8 mouse cellular contexts compared by ENCODE assay signal in the genomic region with DNA sequence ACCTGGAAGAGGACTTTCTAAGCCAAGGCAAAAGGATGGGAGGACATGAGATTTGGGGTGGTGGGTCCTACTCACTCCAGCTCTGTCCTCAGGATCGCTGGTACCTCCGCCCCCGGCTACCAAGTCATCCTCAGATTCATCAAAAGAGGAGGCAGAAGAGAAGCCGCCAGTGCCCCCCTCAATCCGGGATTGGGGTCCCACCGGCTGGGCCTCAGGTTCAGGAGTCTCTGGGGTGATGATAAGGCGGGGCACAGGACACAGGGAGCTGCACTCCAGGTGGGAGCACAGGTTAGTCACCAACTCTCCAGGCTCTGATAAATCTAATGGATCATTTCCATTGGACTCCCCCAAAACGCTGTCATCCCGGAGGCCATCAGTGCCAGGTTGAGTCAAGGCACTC. TPM values are rescaled to one million over a fixed set of nuclear protein-coding genes. Genes with fewer than 3 reads are reported as not detected.
DNase-seq lines count a peak whose midpoint lies in the region; ATAC-seq and TF ChIP-seq lines count a peak whose summit lies in the region.

No protein-coding gene starts in this region.

- H3K27me3 ChIP-seq in lung, embryonic 15.5 days = no peaks in the 10 kb centered on the region
- H3K27me3 ChIP-seq in limb, embryonic 10.5 days (ENCODE audit: low read depth, poor library complexity, severe bottlenecking) = no peaks in the 10 kb centered on the region

- DNase-seq in adrenal gland, adult 8-10 months = peak; percentile 24
- no peak for DNase-seq in adrenal gland, adult 2 months
- no peak for DNase-seq in lung, postnatal 36 days
- DNase-seq in limb, embryonic 10.5 days (ENCODE audit: low spot score) = no peak
- no peak for DNase-seq in layer of hippocampus, adult 9-11 months
- no peak for DNase-seq in adrenal gland, adult 18-20 months (ENCODE audit: low spot score in 2 of 2)

- H3K4me1 ChIP-seq in lung, embryonic 15.5 days = peaks cover 52% of the 10 kb centered on the region
- H3K4me1 ChIP-seq in limb, embryonic 10.5 days = peaks cover 41% of the 10 kb centered on the region
- H3K4me1 ChIP-seq in olfactory bulb, adult 2 months (ENCODE audit: control insufficient read depth, insufficient read depth, low read length) = peaks cover 39% of the 10 kb centered on the region

- peak overlapping the region; percentile 80 for H3K4me3 ChIP-seq in lung, embryonic 15.5 days
- H3K4me3 ChIP-seq in limb, embryonic 10.5 days = peak overlapping the region; percentile 88
- H3K4me3 ChIP-seq in olfactory bulb, adult 2 months (ENCODE audit: insufficient read depth, low read depth, low read length) = peak overlapping the region; percentile 91

- 19% methylated on average over 9 of the region's 9 CpGs for WGBS in lung, embryonic 15.5 days
- 35% methylated on average over 9 of the region's 9 CpGs for WGBS in limb, embryonic 10.5 days
- 21% methylated on average over 9 of the region's 9 CpGs for WGBS in olfactory bulb, adult 2 months

- H3K9ac ChIP-seq in lung, embryonic 15.5 days = peak overlapping the region; percentile 74

- H3K27ac ChIP-seq in lung, embryonic 15.5 days = no peak overlapping the region
- 0 out of 2 replicates have a peak overlapping the region, but pooled peaks have one; percentile 14 for H3K27ac ChIP-seq in limb, embryonic 10.5 days
- H3K27ac ChIP-seq in olfactory bulb, adult 2 months (ENCODE audit: insufficient read depth, low read depth, low read length) = no peak overlapping the region

- H3K36me3 ChIP-seq in lung, embryonic 15.5 days = no peaks in the 10 kb centered on the region
- peaks cover 11% of the 10 kb centered on the region for H3K36me3 ChIP-seq in limb, embryonic 10.5 days

- no peak for TF ChIP-seq CTCF in olfactory bulb, adult 2 months (IDR thresholded peaks at IDR 0.05; ENCODE audit: insufficient read depth, low read depth, low read length)

- H3K4me2 ChIP-seq in lung, embryonic 15.5 days = peak overlapping the region; percentile 83

- TF ChIP-seq POLR2A in olfactory bulb, adult 2 months (IDR thresholded peaks at IDR 0.05; ENCODE audit: insufficient read depth, low read depth, low read length) = no peak

- H3K9me3 ChIP-seq in lung, embryonic 15.5 days = no peaks in the 10 kb centered on the region
- H3K9me3 ChIP-seq in limb, embryonic 10.5 days (replicated peaks) = no peaks in the 10 kb centered on the region

- ATAC-seq in lung, embryonic 15.5 days (ENCODE audit: borderline replicate concordance, extremely low read depth, low FRiP score, low TSS enrichment) = no peak

RNA-seq across cellular contexts. Expression of gene Itpkc, which starts 1.2 kb away (rescaled TPM):
- total RNA-seq in adrenal gland, adult 8-10 months (2022) = 10 to 100 TPM; 15.5 to 17.2 (median 16.2) TPM
- total RNA-seq in adrenal gland, adult 2 months (2021) = 10 to 100 TPM; 12.7 to 15.5 TPM
- polyA plus RNA-seq in adrenal gland, adult 2 months (2012; rRNA removed) = 10.1 and 10.6 TPM in 2 replicates
- 5.1 and 5.4 TPM in 2 replicates for polyA plus RNA-seq in lung, embryonic 15.5 days (2015; fragmentation: Nextera tagmentation; extraction: Ambion mirVana)
- polyA plus RNA-seq in limb, embryonic 10.5 days (2016; fragmentation: Nextera tagmentation; extraction: Ambion mirVana) = 7.2 and 7.9 TPM in 2 replicates
- polyA plus RNA-seq in olfactory bulb, adult 2 months (2012; ENCODE audit: insufficient read depth, insufficient read length, low replicate concordance, missing spikeins) = not detected in 2 replicates
- 10 to 100 TPM; 14.5 to 17.9 TPM for total RNA-seq in adrenal gland, adult 18-20 months (2021)

RNA-seq across cellular contexts. Expression of gene Coq8b, which starts 5.5 kb away (rescaled TPM):
- total RNA-seq in adrenal gland, adult 8-10 months (2022) = 10 to 100 TPM; 42.5 to 85.7 (median 61.0) TPM
- 10 to 100 TPM; 49.7 to 64.4 TPM for total RNA-seq in adrenal gland, adult 2 months (2021)
- 175 and 219 TPM in 2 replicates for polyA plus RNA-seq in adrenal gland, adult 2 months (2012; rRNA removed)
- polyA plus RNA-seq in lung, embryonic 15.5 days (2015; fragmentation: Nextera tagmentation; extraction: Ambion mirVana) = 20.3 and 20.4 TPM in 2 replicates
- polyA plus RNA-seq in limb, embryonic 10.5 days (2016; fragmentation: Nextera tagmentation; extraction: Ambion mirVana) = 16.3 and 16.4 TPM in 2 replicates
- polyA plus RNA-seq in olfactory bulb, adult 2 months (2012; ENCODE audit: insufficient read depth, insufficient read length, low replicate concordance, missing spikeins) = not detected in 2 replicates
- total RNA-seq in adrenal gland, adult 18-20 months (2021) = 10 to 100 TPM; 38.2 to 68.0 TPM

RNA-seq across cellular contexts. Expression of gene Numbl, which starts 31.0 kb away (rescaled TPM):
- total RNA-seq in adrenal gland, adult 8-10 months (2022) = 10 to 100 TPM in 3 of 4 experiments, 1 to 10 TPM in 1; 8.9 to 16.2 (median 14.1) TPM
- total RNA-seq in adrenal gland, adult 2 months (2021) = 10 to 100 TPM in 1 of 2 experiments, 1 to 10 TPM in 1; 5.2 to 13.3 TPM
- polyA plus RNA-seq in adrenal gland, adult 2 months (2012; rRNA removed) = 37.2 and 48.0 TPM in 2 replicates
- polyA plus RNA-seq in lung, embryonic 15.5 days (2015; fragmentation: Nextera tagmentation; extraction: Ambion mirVana) = 23.6 and 23.8 TPM in 2 replicates
- 7.9 and 10.4 TPM in 2 replicates for polyA plus RNA-seq in limb, embryonic 10.5 days (2016; fragmentation: Nextera tagmentation; extraction: Ambion mirVana)
- polyA plus RNA-seq in olfactory bulb, adult 2 months (2012; ENCODE audit: insufficient read depth, insufficient read length, low replicate concordance, missing spikeins) = not detected in 2 replicates
- total RNA-seq in adrenal gland, adult 18-20 months (2021) = 1 to 10 TPM; 6.8 to 7.7 TPM

RNA-seq across cellular contexts. Expression of gene Snrpa, which starts 31.2 kb away (rescaled TPM):
- 10 to 100 TPM; 77.5 to 97.0 (median 85.2) TPM for total RNA-seq in adrenal gland, adult 8-10 months (2022)
- 10 to 100 TPM; 72.5 to 93.0 TPM for total RNA-seq in adrenal gland, adult 2 months (2021)
- 223 and 231 TPM in 2 replicates for polyA plus RNA-seq in adrenal gland, adult 2 months (2012; rRNA removed)
- 257 TPM in 2 replicates for polyA plus RNA-seq in lung, embryonic 15.5 days (2015; fragmentation: Nextera tagmentation; extraction: Ambion mirVana)
- 415 and 452 TPM in 2 replicates for polyA plus RNA-seq in limb, embryonic 10.5 days (2016; fragmentation: Nextera tagmentation; extraction: Ambion mirVana)
- not detected in 2 replicates for polyA plus RNA-seq in olfactory bulb, adult 2 months (2012; ENCODE audit: insufficient read depth, insufficient read length, low replicate concordance, missing spikeins)
- 10 to 100 TPM; 65.7 to 67.2 TPM for total RNA-seq in adrenal gland, adult 18-20 months (2021)

RNA-seq across cellular contexts. Expression of gene BC024978, which starts 31.7 kb away (rescaled TPM):
- total RNA-seq in adrenal gland, adult 8-10 months (2022) = 10 to 100 TPM; 24.7 to 29.3 (median 27.4) TPM
- total RNA-seq in adrenal gland, adult 2 months (2021) = 10 to 100 TPM; 21.6 to 24.9 TPM
- 24.9 and 25.2 TPM in 2 replicates for polyA plus RNA-seq in adrenal gland, adult 2 months (2012; rRNA removed)
- 3.0 and 3.4 TPM in 2 replicates for polyA plus RNA-seq in lung, embryonic 15.5 days (2015; fragmentation: Nextera tagmentation; extraction: Ambion mirVana)
- 3.6 and 4.5 TPM in 2 replicates for polyA plus RNA-seq in limb, embryonic 10.5 days (2016; fragmentation: Nextera tagmentation; extraction: Ambion mirVana)
- polyA plus RNA-seq in olfactory bulb, adult 2 months (2012; ENCODE audit: insufficient read depth, insufficient read length, low replicate concordance, missing spikeins) = not detected in 2 replicates
- 10 to 100 TPM; 23.7 to 24.0 TPM for total RNA-seq in adrenal gland, adult 18-20 months (2021)
